Mouse (Mus musculus): Measurements from ENCODE around the gene Aco1.

Gene Aco1

GRCm38 (mm10) chr4:40142743-40143532, at the start of gene Aco1:
Gene Aco1, plus strand, starts transcription at chr4:40143081.
- peak; percentile 99 for DNase-seq

DNA sequence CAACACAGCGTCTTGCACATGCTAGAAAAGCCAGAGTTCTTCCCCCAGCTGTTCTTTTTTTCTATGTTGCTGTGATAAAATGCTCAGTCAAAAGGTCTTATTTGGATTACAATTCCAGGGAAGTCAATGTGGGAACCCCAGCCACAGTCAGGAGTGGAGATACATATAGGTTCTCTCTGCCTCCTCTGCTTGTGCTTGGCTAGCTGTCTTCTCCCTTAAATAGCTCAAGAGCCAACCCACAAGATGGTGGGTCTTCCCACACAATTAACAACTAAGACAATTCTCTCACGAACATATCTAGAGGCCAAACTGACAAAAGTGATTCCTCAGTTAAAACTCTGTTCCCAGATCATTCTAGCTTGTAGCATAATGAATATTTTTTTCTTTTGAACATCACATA, 47.9 kb upstream of the Aco1 start:
- DNase-seq, result no peak

DNA sequence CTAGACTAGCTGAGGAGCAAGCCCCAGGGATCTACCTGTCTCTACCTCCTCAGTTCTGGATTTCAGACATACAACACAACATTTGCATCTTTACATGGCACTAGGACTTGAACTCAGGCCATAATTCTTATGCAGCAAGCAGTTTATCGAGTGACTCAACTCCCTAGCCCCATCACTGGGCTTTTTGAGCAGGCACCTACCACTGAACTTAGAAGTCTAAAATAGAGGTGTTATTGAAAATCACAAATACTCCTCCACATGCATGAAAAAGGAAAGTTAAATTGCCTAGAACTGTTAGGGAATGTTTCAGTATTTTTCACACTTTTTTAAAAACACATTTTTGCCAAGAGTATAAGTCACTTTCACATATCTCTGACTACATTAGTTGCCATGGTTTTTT, 39.9 kb upstream of the Aco1 start:
- no peak for DNase-seq

DNA sequence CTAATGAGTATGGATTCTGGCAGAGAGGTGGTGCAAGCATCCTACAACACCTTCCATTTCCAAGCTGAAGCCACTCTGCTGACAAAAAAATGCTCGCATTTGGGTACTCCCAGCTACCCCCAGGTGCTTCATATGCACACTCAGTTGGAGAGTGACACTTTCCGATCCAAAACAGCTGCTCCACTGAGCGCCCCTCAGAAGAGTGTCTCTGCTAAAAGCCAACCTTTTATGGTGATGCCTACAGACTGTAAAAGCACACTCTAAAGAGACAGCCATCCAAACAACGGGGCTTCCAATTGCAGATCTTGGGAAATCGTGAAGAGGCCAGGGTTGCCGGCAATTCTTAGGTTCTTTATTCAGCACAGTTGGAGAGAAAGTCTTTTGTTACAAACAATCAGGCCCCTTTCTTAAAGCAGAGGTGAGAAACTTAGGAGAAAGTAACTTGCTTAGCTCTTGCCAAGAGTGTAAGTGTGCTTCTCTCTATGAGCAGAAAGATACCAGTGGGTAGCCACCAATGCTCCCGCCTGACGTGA, 36.8 kb upstream of the Aco1 start:
- no peak for DNase-seq

GRCm38 (mm10) chr4:40108030-40108429, 34.9 kb upstream of the Aco1 start:
- no peak for DNase-seq

DNA sequence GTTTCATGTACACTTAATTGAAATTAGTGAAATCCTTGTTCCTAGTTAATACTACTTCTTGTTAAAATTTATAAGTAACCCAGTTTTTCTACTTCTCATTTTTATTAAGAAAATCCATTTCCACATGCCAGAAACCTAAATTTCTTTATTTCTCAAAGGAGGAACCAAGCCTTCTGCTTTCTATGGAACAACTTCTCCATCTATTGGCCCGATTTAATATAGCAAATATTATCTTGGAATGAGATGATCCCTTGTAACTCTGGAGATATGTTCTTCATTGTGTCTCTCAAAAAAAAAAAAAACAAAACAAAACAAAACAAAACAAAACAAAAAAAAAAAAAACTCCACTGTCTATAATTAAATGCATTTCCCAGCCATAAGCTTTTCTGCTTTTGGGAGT, 29.7 kb upstream of the Aco1 start:
- no peak for DNase-seq

DNA sequence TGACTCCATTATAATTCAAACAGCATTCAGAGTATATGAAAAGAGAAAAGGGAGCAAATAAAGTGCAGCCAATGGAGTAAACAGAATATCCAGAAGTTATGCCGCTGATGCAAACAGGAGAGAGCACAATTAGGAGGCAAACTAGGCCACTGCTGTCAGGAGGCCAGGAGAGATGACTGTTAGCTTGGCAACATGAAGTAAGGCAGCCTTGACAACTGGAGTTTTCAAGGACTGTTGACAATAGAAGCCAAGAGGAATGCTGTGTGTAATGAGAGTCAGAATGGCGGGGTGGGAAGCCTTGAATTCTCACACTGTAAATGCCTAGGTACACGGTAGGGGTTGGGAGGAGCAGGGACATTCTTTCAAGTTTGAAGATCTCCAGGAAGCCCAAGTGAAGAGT, 21.7 kb upstream of the Aco1 start:
- no peak for DNase-seq

DNA sequence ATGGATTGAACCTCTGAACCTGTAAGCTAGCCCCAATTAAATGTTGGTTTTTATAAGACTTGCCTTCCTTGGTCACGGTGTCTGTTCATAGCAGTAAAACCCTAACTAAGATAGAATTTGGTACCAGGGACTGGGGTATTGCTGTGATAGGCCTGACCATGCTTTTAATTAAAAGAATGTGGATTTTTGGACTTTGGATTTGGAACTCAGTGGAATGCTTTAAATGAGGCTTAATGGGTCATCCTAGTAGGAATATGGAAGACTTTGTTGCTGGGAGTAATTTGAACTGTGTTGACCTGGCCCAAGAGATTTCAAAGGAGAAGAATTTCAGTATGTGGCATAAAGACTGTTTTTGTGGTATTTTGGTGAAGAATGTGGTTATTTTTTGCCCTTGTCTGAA, 20.6 kb upstream of the Aco1 start:
- DNase-seq, result peak; percentile 77

GRCm38 (mm10) chr4:40134468-40135102, 8.3 kb upstream of the Aco1 start:
- peak; percentile 91 for DNase-seq

DNA sequence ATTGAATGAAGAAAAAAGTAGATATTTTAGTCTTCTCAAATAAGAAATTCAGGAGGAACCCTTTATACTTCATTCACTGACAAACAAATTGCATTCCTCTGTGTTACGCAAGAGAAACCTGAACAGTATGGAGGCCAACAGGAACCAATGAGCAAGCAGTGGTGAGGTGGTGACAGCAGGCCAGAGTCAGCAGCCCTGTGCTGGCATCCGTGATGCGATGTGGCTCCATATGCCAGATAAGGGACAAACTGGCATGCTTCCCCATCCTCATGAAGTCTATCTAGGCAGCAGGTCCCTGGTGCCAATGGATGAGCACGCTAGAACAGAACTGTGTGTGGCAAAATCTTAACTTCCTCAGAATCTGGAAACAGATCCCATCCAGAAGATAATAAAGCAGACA, 6.4 kb upstream of the Aco1 start:
- no peak for DNase-seq

- no peak for DNase-seq
Measured at GRCm38 (mm10) chr4:40139663-40140255, 3.1 kb upstream of the Aco1 start.

DNA sequence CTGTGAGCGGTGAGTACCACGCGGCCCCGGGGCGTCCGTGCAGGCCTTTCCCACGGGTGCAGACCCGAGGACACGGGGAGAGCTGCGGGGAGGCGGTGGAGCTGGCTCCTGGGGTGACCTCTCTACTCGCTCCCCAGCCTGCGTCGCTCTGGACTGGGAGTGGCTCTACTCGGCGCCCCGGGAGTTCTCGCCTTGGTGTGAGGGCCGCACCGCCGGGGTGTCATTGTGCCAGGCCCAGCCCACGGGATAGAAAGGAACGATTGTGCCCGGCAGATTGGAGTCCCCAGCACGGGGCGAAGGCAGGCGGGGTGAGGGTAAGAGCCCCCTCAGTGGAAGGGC, 621 bp downstream of the Aco1 start:
- DNase-seq, result no peak

DNA sequence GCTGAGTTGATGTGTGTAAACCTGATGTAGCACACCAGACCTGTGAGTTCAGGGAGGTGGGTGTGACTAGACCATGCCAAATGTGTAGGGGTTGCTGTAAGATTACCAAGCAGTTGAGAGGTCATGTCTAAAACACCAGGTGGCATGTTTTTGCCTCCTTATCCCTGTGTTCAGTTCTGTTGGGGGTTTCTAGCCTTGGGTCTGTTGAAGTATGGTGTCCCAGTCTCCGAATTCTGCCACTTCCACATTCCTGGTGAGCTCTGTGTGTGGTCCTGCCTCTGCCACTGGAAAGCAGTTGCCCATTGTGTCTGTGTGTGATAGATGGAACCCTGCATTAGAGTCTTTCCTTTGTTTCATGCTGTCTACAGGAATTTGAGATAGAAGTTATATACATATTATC, 1.7 kb downstream of the Aco1 start:
- DNase-seq, result no peak

DNA sequence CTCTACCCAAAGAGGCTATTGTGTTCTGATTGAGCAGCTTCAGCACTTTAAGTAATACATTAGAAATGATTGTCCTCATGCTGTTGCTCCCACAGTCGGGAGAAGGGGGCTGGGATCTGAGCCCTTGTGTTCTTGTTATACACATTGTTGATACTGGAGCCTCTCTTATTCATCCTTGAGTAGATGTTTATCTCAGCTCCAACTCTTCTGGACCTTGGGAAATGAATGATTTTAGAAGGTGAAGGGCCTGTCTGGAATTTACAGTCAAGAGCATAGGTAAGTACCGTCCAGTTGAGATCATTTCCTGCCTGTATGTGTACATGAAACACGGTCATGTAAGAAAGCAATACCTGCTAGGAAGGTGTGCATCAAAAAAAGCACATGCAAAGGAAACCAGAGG, 2.1 kb downstream of the Aco1 start:
- no peak for DNase-seq

DNA sequence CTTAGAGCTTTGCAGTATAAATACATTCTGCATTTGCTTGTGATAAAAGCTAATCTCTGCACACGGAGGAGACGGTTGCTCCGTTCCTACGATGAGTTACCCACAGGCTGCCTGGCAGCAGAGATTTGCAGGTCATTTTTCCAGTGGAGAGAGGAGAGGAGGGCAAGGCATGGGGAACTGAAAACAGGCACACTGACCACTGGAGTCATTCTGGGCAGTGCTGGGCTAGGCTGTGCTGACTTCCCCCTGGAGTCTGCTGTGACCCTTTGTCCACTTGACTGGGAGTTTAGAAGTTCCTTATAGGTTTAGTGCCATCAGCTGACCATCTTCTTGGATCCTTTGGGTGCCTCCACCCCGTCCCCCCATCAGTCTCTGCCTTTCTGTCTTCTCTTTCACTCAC, 5.4 kb downstream of the Aco1 start:
- DNase-seq, result no peak

DNA sequence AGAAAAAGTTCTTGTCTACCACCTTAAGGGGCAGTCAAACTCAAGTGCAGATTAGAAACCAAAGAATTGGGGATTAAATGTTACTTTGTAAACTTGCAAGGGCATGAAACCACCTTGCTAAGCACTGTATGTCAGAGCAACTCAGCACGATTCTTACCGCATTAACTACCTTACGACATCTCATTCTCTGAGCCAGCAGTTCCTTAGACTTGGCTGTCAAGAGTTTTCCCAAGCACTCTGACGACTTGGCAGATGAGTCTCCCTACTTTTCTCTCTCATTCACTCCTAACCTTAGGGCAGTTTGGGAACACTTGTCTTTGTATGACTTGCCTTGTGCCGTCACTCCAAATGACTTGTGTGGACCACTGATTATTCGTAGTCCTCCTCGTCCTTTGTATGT, 7.2 kb downstream of the Aco1 start:
- no peak for DNase-seq

- DNase-seq, result no peak
Measured at GRCm38 (mm10) chr4:40152771-40153170, 9.9 kb downstream of the Aco1 start.

DNA sequence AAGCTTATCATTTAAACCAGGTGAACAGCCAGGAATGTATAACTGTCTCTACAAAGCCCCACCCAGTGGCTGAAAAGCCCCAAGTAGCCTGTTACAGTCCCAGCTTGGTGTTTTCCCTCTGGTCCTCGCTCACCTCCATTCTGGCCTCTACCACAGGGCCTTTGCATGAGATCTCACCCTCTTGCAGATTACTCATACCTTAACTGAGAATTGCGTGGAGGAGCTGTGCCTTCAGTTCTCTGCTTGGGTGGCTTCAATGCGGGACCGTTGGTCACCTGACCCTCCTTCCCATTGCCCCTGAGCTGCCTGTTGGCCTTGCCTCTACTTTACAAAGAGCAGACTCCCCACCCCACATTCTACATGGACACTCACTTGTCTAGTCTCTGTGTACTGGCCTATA, 10.6 kb downstream of the Aco1 start:
- no peak for DNase-seq

GRCm38 (mm10) chr4:40154751-40155150, 11.9 kb downstream of the Aco1 start:
- DNase-seq, result no peak

GRCm38 (mm10) chr4:40155467-40155999, 12.7 kb downstream of the Aco1 start:
- no peak for DNase-seq

- DNase-seq, result peak; percentile 50
Measured at GRCm38 (mm10) chr4:40156153-40156552, 13.3 kb downstream of the Aco1 start.

DNA sequence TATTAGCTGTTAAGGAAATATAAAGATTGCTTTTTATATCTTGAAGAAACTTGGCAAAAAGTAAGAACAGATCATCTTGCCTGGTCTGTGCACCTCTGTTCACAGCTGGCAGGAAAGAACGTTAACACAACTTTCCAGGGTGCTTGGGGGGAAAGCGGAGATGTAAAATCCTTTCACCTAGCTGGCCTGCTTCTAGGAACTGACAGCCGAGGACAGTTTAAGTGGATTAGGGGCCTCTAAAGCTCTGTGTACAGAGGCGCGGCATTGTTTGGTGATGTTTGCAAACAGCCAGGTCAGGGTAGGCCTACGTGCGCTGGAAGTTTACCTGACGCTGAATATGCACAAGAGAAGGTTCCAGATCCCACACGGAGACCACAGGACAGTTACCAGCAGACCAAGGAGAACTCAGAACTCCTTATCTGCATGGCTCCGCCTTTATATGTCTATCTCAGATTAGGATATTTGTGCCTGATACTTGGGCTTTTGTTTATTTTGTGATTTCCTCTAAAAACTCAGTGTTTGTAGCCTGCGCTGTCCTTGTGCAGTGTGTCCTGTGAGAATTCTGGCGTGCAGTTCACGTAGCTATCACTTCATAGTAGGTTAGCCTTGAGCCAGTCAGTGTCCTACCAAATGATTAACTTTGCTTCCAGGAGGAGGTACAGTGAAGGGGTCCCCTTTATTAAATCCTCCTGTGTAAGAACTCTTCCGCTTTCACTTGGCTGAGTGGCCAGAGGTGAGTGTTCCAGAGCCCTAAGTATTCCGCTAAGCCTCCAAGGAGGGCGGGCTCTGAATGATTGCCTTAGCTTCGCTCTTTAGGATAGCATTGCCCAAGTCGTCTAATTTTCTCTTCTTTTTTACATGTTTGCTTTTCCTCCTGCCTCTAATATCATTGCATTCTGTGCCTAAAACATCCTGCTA, 14.0 kb downstream of the Aco1 start:
- DNase-seq, result no peak
